Mouse (Mus musculus): ENCODE measurements around the gene Spcs3.

GRCm38 (mm10) chr8:54565181-54565580, 35.4 kb upstream of the Spcs3 start:
- TF ChIP-seq CTCF (IDR thresholded peaks at IDR 0.05; ENCODE audit: low read depth) (no peak), EP300 (IDR thresholded peaks at IDR 0.05; ENCODE audit: low read depth) (no peak)

Data from liver, postnatal 0 days (tissue).